In the genomic region with DNA sequence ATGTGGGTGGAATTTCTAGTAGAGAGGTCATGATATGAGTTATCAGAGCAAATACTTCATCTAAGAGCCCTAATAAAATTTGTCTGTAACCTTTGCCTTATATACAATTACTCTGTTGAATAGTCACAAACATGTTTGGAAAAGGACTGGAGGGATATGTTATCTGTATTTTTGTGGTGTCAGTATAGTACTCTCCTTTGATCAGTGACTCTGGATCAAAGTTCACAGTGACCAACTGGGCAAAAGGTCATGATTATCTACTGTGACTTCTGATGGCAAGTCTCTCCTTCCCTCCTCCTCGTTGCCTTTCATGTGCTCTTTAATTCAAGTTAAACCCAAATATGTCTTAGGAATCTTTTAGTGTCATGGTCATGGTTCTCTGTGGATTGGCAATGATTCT, we compare ENCODE assay signal across 27 mouse cellular contexts. TPM values are rescaled to one million over a fixed set of nuclear protein-coding genes. Genes with fewer than 3 reads are reported as not detected.
A peak's percentile ranks its signal among the peaks of the same experiment; 100 is the strongest.
DNase-seq lines count a peak whose midpoint lies in the region; ATAC-seq and TF ChIP-seq lines count a peak whose summit lies in the region.
"Had no signal": no experiment of that assay in that cellular context is flagged by ENCODE, and none has a peak within 500 bp of the region (broad histone marks: within the 10 kb centered on the region; RNA-seq: fewer than 3 reads in every experiment).

No protein-coding gene starts in this region.

- no peaks in the 10 kb centered on the region for H3K9me3 ChIP-seq in liver, embryonic 16.5 days (replicated peaks; ENCODE audit: control insufficient read depth, low read length)
- H3K9me3 ChIP-seq in liver, embryonic 11.5 days (ENCODE audit: control insufficient read depth, low read length): no peaks in the 10 kb centered on the region
- no peaks in the 10 kb centered on the region for H3K9me3 ChIP-seq in intestine, postnatal 0 days (ENCODE audit: control insufficient read depth)
- H3K9me3 ChIP-seq: forebrain, embryonic 10.5 days; forebrain, embryonic 13.5 days; G1E; hindbrain, embryonic 12.5 days; hindbrain, embryonic 15.5 days had no signal

- no peak for TF ChIP-seq CTCF in kidney, adult 2 months (conservative IDR thresholded peaks at IDR 0.05; ENCODE audit: insufficient read depth, insufficient read length, low read depth, low read length)
- TF ChIP-seq CTCF in intestine, postnatal 0 days (IDR thresholded peaks at IDR 0.05; ENCODE audit: low read depth): no peak

- no peaks in the 10 kb centered on the region for H3K36me3 ChIP-seq in kidney, adult 2 months (ENCODE audit: control insufficient read depth, insufficient read depth, low read length)
- no peaks in the 10 kb centered on the region for H3K36me3 ChIP-seq in liver, embryonic 16.5 days (ENCODE audit: control insufficient read depth, insufficient read depth)
- H3K36me3 ChIP-seq in liver, embryonic 11.5 days (ENCODE audit: control insufficient read depth, insufficient read depth, low read length): no peaks in the 10 kb centered on the region
- no peaks in the 10 kb centered on the region for H3K36me3 ChIP-seq in intestine, postnatal 0 days (ENCODE audit: control insufficient read depth, insufficient read depth)
- H3K36me3 ChIP-seq: forebrain, embryonic 10.5 days; G1E; hindbrain, embryonic 12.5 days; hindbrain, embryonic 15.5 days had no signal

- no peak overlapping the region for H3K9ac ChIP-seq in liver, embryonic 16.5 days (ENCODE audit: low read depth, low read length)
- H3K9ac ChIP-seq in liver, embryonic 11.5 days (ENCODE audit: low read depth, low read length): no peak overlapping the region
- no peak overlapping the region for H3K9ac ChIP-seq in intestine, postnatal 0 days (ENCODE audit: low read depth, low read length)
- H3K9ac ChIP-seq: forebrain, embryonic 13.5 days; hindbrain, embryonic 12.5 days; hindbrain, embryonic 15.5 days had no signal

- no peaks in the 10 kb centered on the region for H3K27me3 ChIP-seq in kidney, adult 2 months (replicated peaks; ENCODE audit: control insufficient read depth, insufficient read depth, low read length)
- H3K27me3 ChIP-seq in liver, embryonic 16.5 days (ENCODE audit: control insufficient read depth, insufficient read depth, low read depth, low read length): no peaks in the 10 kb centered on the region
- H3K27me3 ChIP-seq in liver, embryonic 11.5 days (replicated peaks; ENCODE audit: control insufficient read depth, insufficient read depth, low read length): no peaks in the 10 kb centered on the region
- no peaks in the 10 kb centered on the region for H3K27me3 ChIP-seq in intestine, postnatal 0 days (replicated peaks; ENCODE audit: control insufficient read depth, insufficient read depth, low read length)
- H3K27me3 ChIP-seq: CH12.LX; forebrain, embryonic 13.5 days; hindbrain, embryonic 12.5 days; hindbrain, embryonic 15.5 days; Patski had no signal

- H3K27ac ChIP-seq in kidney, adult 2 months (ENCODE audit: insufficient read depth, low read depth, low read length): peak overlapping the region; percentile 80
- H3K27ac ChIP-seq in liver, embryonic 16.5 days (ENCODE audit: low read length): no peak overlapping the region
- H3K27ac ChIP-seq in liver, embryonic 11.5 days (ENCODE audit: low read depth, low read length): no peak overlapping the region
- peak overlapping the region; percentile 41; the same call in 1 of the 2 replicates for H3K27ac ChIP-seq in intestine, postnatal 0 days (ENCODE audit: low read depth, low read length)
- H3K27ac ChIP-seq: forebrain, embryonic 10.5 days; forebrain, embryonic 13.5 days; heart, adult 2 months; hindbrain, embryonic 12.5 days; hindbrain, embryonic 15.5 days had no signal

- H3K4me3 ChIP-seq in kidney, adult 2 months (ENCODE audit: insufficient read depth, low read depth, low read length): no peak overlapping the region
- no peak overlapping the region for H3K4me3 ChIP-seq in liver, embryonic 16.5 days (ENCODE audit: low read depth, low read length)
- H3K4me3 ChIP-seq in liver, embryonic 11.5 days (ENCODE audit: low read depth, low read length): no peak overlapping the region
- H3K4me3 ChIP-seq in intestine, postnatal 0 days (ENCODE audit: low read depth, low read length): no peak overlapping the region
- H3K4me3 ChIP-seq: forebrain, embryonic 10.5 days; forebrain, embryonic 13.5 days; heart, adult 2 months; hindbrain, embryonic 12.5 days; hindbrain, embryonic 15.5 days had no signal

- WGBS in kidney, adult 2 months: 29% methylated on average over 1 of the region's 1 CpGs
- 30% methylated on average over 1 of the region's 1 CpGs for WGBS in liver, embryonic 16.5 days (ENCODE audit: insufficient replicate concordance)
- 50% methylated on average over 1 of the region's 1 CpGs for WGBS in liver, embryonic 11.5 days
- WGBS in intestine, postnatal 0 days: 24% methylated on average over 1 of the region's 1 CpGs

- peak; percentile 56 for ATAC-seq in liver, embryonic 16.5 days (ENCODE audit: low read depth)
- ATAC-seq in liver, embryonic 11.5 days (replicated peaks; ENCODE audit: low FRiP score): no peak
- ATAC-seq in intestine, postnatal 0 days: peak; percentile 80
- ATAC-seq: forebrain, embryonic 13.5 days; forebrain, embryonic 16.5 days; Patski had no signal

- no peak for TF ChIP-seq POLR2A in kidney, adult 2 months (IDR thresholded peaks at IDR 0.05; ENCODE audit: low read depth, low read length)

- peak; percentile 57 for DNase-seq in kidney, adult 2 months
- no peak for DNase-seq in kidney, adult 18-20 months
- no peak for DNase-seq in liver, embryonic 11.5 days (ENCODE audit: low spot score)
- DNase-seq in heart, adult 9 months (ENCODE audit: low spot score in 2 of 2): no peak
- DNase-seq: adrenal gland, postnatal 10 days; adrenal gland, postnatal 36 days; B cell, adult 2 months; cerebellum, adult 18-20 months; cerebellum, adult 9-10 months; cerebellum, postnatal 14 days; gastrocnemius, postnatal 10 days; gastrocnemius, postnatal 36 days; heart, adult 2 months had no signal

- peaks cover 22% of the 10 kb centered on the region for H3K4me1 ChIP-seq in kidney, adult 2 months (ENCODE audit: control insufficient read depth, insufficient read depth, low read length)
- peaks cover 13% of the 10 kb centered on the region for H3K4me1 ChIP-seq in liver, embryonic 16.5 days (ENCODE audit: control insufficient read depth, low read depth, low read length)
- H3K4me1 ChIP-seq in liver, embryonic 11.5 days (replicated peaks; ENCODE audit: control insufficient read depth, insufficient read depth, low read length): 0 out of 2 replicates have a peak, but pooled peaks cover 4% of the 10 kb centered on the region
- H3K4me1 ChIP-seq in intestine, postnatal 0 days (replicated peaks; ENCODE audit: control insufficient read depth, insufficient read depth, low read length): peaks cover 3% of the 10 kb centered on the region
- H3K4me1 ChIP-seq: forebrain, embryonic 10.5 days; forebrain, embryonic 13.5 days; hindbrain, embryonic 12.5 days; hindbrain, embryonic 15.5 days had no signal

- no peak overlapping the region for H3K4me2 ChIP-seq in liver, embryonic 16.5 days (ENCODE audit: low read depth, low read length)
- no peak overlapping the region for H3K4me2 ChIP-seq in liver, embryonic 11.5 days
- H3K4me2 ChIP-seq in intestine, postnatal 0 days (replicated peaks; ENCODE audit: low read depth): no peak overlapping the region
- H3K4me2 ChIP-seq: forebrain, embryonic 13.5 days; heart, embryonic 11.5 days; hindbrain, embryonic 12.5 days; hindbrain, embryonic 15.5 days had no signal

RNA-seq across cellular contexts. Expression of a gene that starts 10.3 kb away (rescaled TPM):
- polyA plus RNA-seq in kidney, adult 2 months (2012; rRNA removed): 59.7 and 63.8 TPM in 2 replicates
- 62.1 and 67.1 TPM in 2 replicates for polyA plus RNA-seq in liver, embryonic 16.5 days (2015; fragmentation: Nextera tagmentation; extraction: Ambion mirVana)
- 103 and 110 TPM in 2 replicates for polyA plus RNA-seq in liver, embryonic 11.5 days (2014; fragmentation: Nextera tagmentation; extraction: Ambion mirVana)
- polyA plus RNA-seq in intestine, postnatal 0 days (2015; fragmentation: Nextera tagmentation; extraction: Ambion mirVana): 81.1 and 82.0 TPM in 2 replicates

RNA-seq across cellular contexts. Expression of a gene that starts 14.1 kb away (rescaled TPM):
- polyA plus RNA-seq in kidney, adult 2 months (2012; rRNA removed): 64.4 and 65.2 TPM in 2 replicates
- 3.2 and 3.6 TPM in 2 replicates for polyA plus RNA-seq in liver, embryonic 16.5 days (2015; fragmentation: Nextera tagmentation; extraction: Ambion mirVana)
- 1.7 and 2.5 TPM in 2 replicates for polyA plus RNA-seq in liver, embryonic 11.5 days (2014; fragmentation: Nextera tagmentation; extraction: Ambion mirVana)
- polyA plus RNA-seq in intestine, postnatal 0 days (2015; fragmentation: Nextera tagmentation; extraction: Ambion mirVana): 48.7 and 55.3 TPM in 2 replicates

RNA-seq across cellular contexts. Expression of a gene that starts 41.6 kb away (rescaled TPM):
- not detected in 2 replicates for polyA plus RNA-seq in kidney, adult 2 months (2012; rRNA removed)
- not detected in 2 replicates for polyA plus RNA-seq in liver, embryonic 16.5 days (2015; fragmentation: Nextera tagmentation; extraction: Ambion mirVana)
- not detected in 2 replicates for polyA plus RNA-seq in liver, embryonic 11.5 days (2014; fragmentation: Nextera tagmentation; extraction: Ambion mirVana)
- polyA plus RNA-seq in intestine, postnatal 0 days (2015; fragmentation: Nextera tagmentation; extraction: Ambion mirVana): 1.1 and 1.5 TPM in 2 replicates
- polyA plus RNA-seq: embryonic facial prominence, embryonic 11.5 days; forebrain, embryonic 13.5 days; forebrain, embryonic 16.5 days; G1E; heart, adult 2 months; heart, embryonic 11.5 days; heart, embryonic 14.5 days; heart, postnatal 0 days; hindbrain, embryonic 12.5 days; hindbrain, embryonic 15.5 days; Patski had no signal

RNA-seq across cellular contexts. Expression of a gene that starts 58.6 kb away (rescaled TPM):
- polyA plus RNA-seq in kidney, adult 2 months (2012; rRNA removed): 0.13 TPM in 1 of 2 replicates, not detected in the other
- polyA plus RNA-seq in liver, embryonic 16.5 days (2015; fragmentation: Nextera tagmentation; extraction: Ambion mirVana): 89.7 and 110 TPM in 2 replicates
- polyA plus RNA-seq in liver, embryonic 11.5 days (2014; fragmentation: Nextera tagmentation; extraction: Ambion mirVana): 0.32 TPM in 1 of 2 replicates, not detected in the other
- polyA plus RNA-seq in intestine, postnatal 0 days (2015; fragmentation: Nextera tagmentation; extraction: Ambion mirVana): 76.5 and 78.0 TPM in 2 replicates
- polyA plus RNA-seq: embryonic facial prominence, embryonic 11.5 days; forebrain, embryonic 10.5 days; forebrain, embryonic 13.5 days; forebrain, embryonic 16.5 days; G1E; heart, adult 2 months; heart, embryonic 14.5 days; hindbrain, embryonic 12.5 days; hindbrain, embryonic 15.5 days; Patski had no signal

Comparison
In these comparisons a context has a peak if more than half of its experiments do, and no peak if none do; other contexts are left out.
1. H3K27ac ChIP-seq: peak in kidney, adult 2 months (single experiment) and intestine, postnatal 0 days (single experiment); none in liver, embryonic 16.5 days (single experiment) and liver, embryonic 11.5 days (single experiment).
2. RNA of a gene that starts 14.1 kb away (polyA plus RNA-seq): 64.4 to 65.2 TPM in kidney, adult 2 months and 48.7 to 55.3 TPM in intestine, postnatal 0 days; 3.2 to 3.6 TPM in liver, embryonic 16.5 days and 1.7 to 2.5 TPM in liver, embryonic 11.5 days; every median in the first group is over 10 times any median in the second.